Mouse (Mus musculus) Patski (cell line): ENCODE results near the gene Bst1. TPM values are rescaled to one million over a fixed set of nuclear protein-coding genes. Genes with fewer than 3 reads are reported as not detected.

Source experiments
- ATAC-seq: fragments of 100-300 bp; one replicate; pipeline ENCODE4 v1.8.0; 2021
- CTCF ChIA-PET: fragments of 350-600 bp; sonication (Branson Sonifier 250); formaldehyde crosslinking; loops from one replicate; lab custom pipeline; 2022; ENCODE audit warnings: inconsistent platforms; lab: Charles Lee
- POLR2A ChIA-PET: fragments of 350-600 bp; sonication (Branson Sonifier 250); formaldehyde crosslinking; loops from one replicate; lab custom pipeline; 2022; ENCODE audit warnings: antibody characterized with exemption, inconsistent platforms; lab: Charles Lee
- DNase-seq: peaks from one replicate; pipeline ENCODE4 v3.0.0-alpha.2; 2011; ENCODE audit warnings: low read depth, low spot score
- H3K27me3 ChIP-seq: fragments of 371-371 bp; one replicate; pipeline ENCODE4 v1.5.1; 2021
- CTCF ChIP-seq: fragments of 100-300 bp; IDR thresholded peaks from one replicate; pipeline ENCODE4 v1.5.1; 2021
- in situ Hi-C: fragments of 300-500 bp; cut with MboI; formaldehyde crosslinking; loops from 3 replicates; pipeline ENCODE4 v1.11.1; 2018; ENCODE audit warnings: low pct_unique_long_range_greater_than_20kb, mixed read lengths
- polyA plus RNA-seq: library from polyadenylated mRNA; unstranded; gene quantifications from one replicate; pipeline ENCODE4 v1.2.3, GENCODE M21; 2021

Gene Bst1
- polyA plus RNA-seq, 1 experiment from 2014 or later, result 864 TPM

DNA sequence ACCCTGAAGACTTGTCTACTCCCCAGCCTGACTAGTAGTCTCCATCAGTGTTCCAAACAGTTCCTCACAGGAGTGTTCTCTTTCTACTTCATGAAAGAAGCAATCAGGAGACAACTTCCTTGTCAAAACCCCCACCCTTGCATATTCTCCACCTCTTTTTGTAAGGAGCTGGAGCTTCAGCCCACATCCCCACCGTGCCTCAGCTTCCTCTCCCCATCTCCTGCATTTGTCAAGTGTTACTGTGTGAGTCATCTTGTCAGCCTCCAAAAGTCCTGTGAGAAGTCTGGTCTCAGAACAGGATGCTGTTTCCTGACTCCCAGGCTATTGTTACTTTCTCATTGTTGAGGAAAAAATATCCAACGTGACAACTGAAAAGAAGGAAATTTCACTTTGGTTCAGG, 46.6 kb downstream of the Bst1 start:
- POLR2A ChIA-PET, result no interaction called here
- no peaks in the 10 kb centered on the region for H3K27me3 ChIP-seq
- ATAC-seq (no peak), DNase-seq (no peak)
- no peak for TF ChIP-seq CTCF
- in situ Hi-C loops, result no loop called here
- CTCF ChIA-PET, result interaction anchor here (1.1 kb wide), 1 partner anchor 12 kb away, joined by 3 read pairs; no protein-coding TSS in a partner anchor

DNA sequence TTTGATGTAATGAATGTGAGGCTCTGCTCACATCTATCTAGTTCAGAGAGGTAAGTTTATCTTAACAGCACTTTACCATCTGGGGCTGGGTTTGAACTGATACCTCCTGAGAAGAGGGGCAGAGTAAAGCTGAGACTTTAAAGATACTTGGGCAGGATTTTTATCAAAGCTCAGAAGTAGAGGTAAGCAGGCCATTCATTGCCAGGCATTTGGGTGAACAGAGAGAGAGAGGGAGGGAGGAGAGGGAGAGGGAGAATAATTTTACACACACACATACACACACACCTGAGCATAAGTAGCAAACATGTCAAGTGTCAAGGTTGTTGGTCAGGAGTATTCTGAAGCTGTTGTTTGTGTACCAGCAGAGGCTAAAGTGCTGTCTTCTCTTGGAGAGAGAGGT, 49.6 kb downstream of the Bst1 start, which contains the start of gene Cd38:
TSS of gene Cd38 (plus strand) at position 301 of the 400 bp plus-strand sequence.
- no peaks in the 10 kb centered on the region for H3K27me3 ChIP-seq
- ATAC-seq, result no peak
- POLR2A ChIA-PET, result interaction anchor here (1.4 kb wide), 1 partner anchor 23 kb away, joined by 5 read pairs; no protein-coding TSS in a partner anchor
- TF ChIP-seq CTCF, result no peak
- DNase-seq, result no peak
- CTCF ChIA-PET, result interaction anchor here (0.6 to 2.2 kb wide), 4 partner anchors 11 to 28 kb away, joined by 3 to 7 read pairs (median 4); no protein-coding TSS in a partner anchor
- in situ Hi-C loops, result no loop called here

GRCm38 (mm10) chr5:43868711-43869600, 50.3 kb downstream of the Bst1 start:
- TF ChIP-seq CTCF, result no peak

DNA sequence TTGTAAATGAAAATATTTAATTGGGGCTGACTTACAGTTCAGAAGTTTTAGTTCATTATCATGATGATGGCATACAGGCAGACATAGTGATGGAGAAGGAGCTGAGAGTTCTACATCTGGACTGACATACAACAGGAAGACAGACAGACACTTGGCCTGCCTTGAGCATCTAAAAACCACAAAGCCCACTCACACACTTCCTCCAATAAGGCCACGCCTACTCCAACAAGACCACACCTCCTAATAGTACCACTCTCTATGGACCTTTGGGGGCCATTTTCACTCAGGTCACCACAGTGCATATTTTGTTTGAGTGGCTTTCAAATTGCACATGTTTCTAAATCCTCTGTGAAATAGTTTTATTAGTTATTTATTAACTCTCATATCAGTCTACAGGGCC, 53.2 kb downstream of the Bst1 start:
- CTCF ChIA-PET, result interaction anchor here (1.5 kb wide), 1 partner anchor 21 kb away, joined by 4 read pairs; no protein-coding TSS in a partner anchor
- H3K27me3 ChIP-seq, result no peaks in the 10 kb centered on the region
- in situ Hi-C loops, result no loop called here
- POLR2A ChIA-PET, result no interaction called here
- no peak for ATAC-seq
- no peak for DNase-seq
- TF ChIP-seq CTCF, result no peak

More at GRCm38 (mm10) chr5:43868711-43869600, 50.3 kb downstream of the Bst1 start:
- H3K27me3 ChIP-seq, result no peaks in the 10 kb centered on the region
- ChIA-PET CTCF (interaction anchor here (1.2 to 2.2 kb wide), 5 partner anchors 18 to 31 kb away, joined by 3 to 7 read pairs (median 5); no protein-coding TSS in a partner anchor), POLR2A (interaction anchor here (0.6 to 1.4 kb wide), 4 partner anchors 13 to 228 kb away, joined by 3 to 6 read pairs (median 4); no protein-coding TSS in a partner anchor)
- in situ Hi-C loops, result no loop called here
- DNase-seq (peak; percentile 30), ATAC-seq (peak; percentile 78)

DNA sequence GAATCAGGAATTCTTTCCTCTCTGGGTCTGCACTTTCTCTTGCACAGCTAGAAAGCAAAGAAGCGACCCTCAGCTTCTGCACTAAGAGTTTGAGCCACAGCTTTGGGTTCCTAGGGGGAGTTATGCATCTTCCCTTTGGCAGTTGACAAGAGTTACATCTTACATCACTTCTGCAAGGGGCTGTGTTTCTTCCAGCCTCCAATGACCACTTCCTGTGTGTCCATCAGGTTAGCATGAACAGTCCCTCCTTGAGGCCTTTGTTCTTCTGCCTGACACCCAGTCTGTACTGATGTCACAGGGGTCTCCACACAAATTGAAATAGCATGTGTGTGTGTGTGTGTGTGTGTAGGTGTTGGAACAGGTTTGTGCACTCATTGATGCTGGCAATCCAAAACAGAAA, 54.0 kb downstream of the Bst1 start:
- in situ Hi-C loops, result no loop called here
- ATAC-seq (no peak), DNase-seq (no peak)
- TF ChIP-seq CTCF, result no peak
- no peaks in the 10 kb centered on the region for H3K27me3 ChIP-seq
- ChIA-PET CTCF (interaction anchor here (1.5 kb wide), 1 partner anchor 20 kb away, joined by 4 read pairs; no protein-coding TSS in a partner anchor), POLR2A (no interaction called here)

- ChIA-PET CTCF (no interaction called here), POLR2A (no interaction called here)
- no peak for ATAC-seq
These were observed 63.3 kb downstream of the Bst1 start for GRCm38 (mm10) chr5:43882034-43882433.

GRCm38 (mm10) chr5:43885060-43885820, 66.6 kb downstream of the Bst1 start:
- CTCF ChIA-PET, result interaction anchor here (1.4 kb wide), 1 partner anchor 8 kb away, joined by 3 read pairs; no protein-coding TSS in a partner anchor
- in situ Hi-C loops, result loop anchor here (25.0 kb wide), 1 partner anchor 1552 kb away; no protein-coding TSS in a partner anchor
- no peak for TF ChIP-seq CTCF

More at GRCm38 (mm10) chr5:43882034-43882433, 63.3 kb downstream of the Bst1 start:
- no peak for DNase-seq
- no peak for TF ChIP-seq CTCF
- peaks cover 4% of the 10 kb centered on the region for H3K27me3 ChIP-seq
- in situ Hi-C loops, result loop anchor here (25.0 kb wide), 1 partner anchor 1555 kb away; no protein-coding TSS in a partner anchor

GRCm38 (mm10) chr5:43892386-43892785, 73.7 kb downstream of the Bst1 start:
- peak; percentile 78 for TF ChIP-seq CTCF
- peak; percentile 45 for ATAC-seq
- ChIA-PET CTCF (interaction anchor here (0.7 to 6.6 kb wide), 25 partner anchors 9 to 275 kb away, joined by 3 to 53 read pairs (median 4); partner anchors contain the start of gene Cd38), POLR2A (interaction anchor here (0.6 to 0.7 kb wide), 2 partner anchors 22 to 1403 kb away, joined by 3 to 5 read pairs; no protein-coding TSS in a partner anchor)
- DNase-seq, result no peak
- in situ Hi-C loops, result loop anchor here (5.0 to 25.0 kb wide), 2 partner anchors 100 to 1545 kb away; no protein-coding TSS in a partner anchor
- H3K27me3 ChIP-seq, result peaks cover 12% of the 10 kb centered on the region

More at GRCm38 (mm10) chr5:43885060-43885820, 66.6 kb downstream of the Bst1 start:
- POLR2A ChIA-PET, result no interaction called here
- no peak for ATAC-seq
- no peak for DNase-seq
- peaks cover 7% of the 10 kb centered on the region for H3K27me3 ChIP-seq

Other genes with a start within 250 kb of the Bst1 start
- 67.5 TPM for gene Cc2d2a, start 156.5 kb upstream of the Bst1 start, polyA plus RNA-seq
- 91.7 TPM for gene Fbxl5, start 2.8 kb downstream of the Bst1 start, polyA plus RNA-seq
- gene Cd38, start 49.7 kb downstream of the Bst1 start, polyA plus RNA-seq, result 1.6 TPM
- gene Gm7879, start 94.3 kb downstream of the Bst1 start, polyA plus RNA-seq, result 19.7 TPM
- gene Fgfbp1, start 162.9 kb downstream of the Bst1 start, polyA plus RNA-seq, result 0.08 TPM